Mouse (Mus musculus) E14TG2a.4 (cell line): ENCODE data around the gene Plb1.
A peak's percentile ranks its signal among the peaks of the same experiment; 100 is the strongest.

Experiments used
- H3K27me3 ChIP-seq: 2 replicates; pipeline ENCODE4 v1.6.1; 2014; ENCODE audit warnings: low read length, control low read depth; ENCODE audit not compliant: insufficient read depth
- H3K36me3 ChIP-seq: 2 replicates; pipeline ENCODE4 v1.6.1; 2014; ENCODE audit warnings: low read length, control low read depth; ENCODE audit not compliant: insufficient read depth
- H3K4me1 ChIP-seq: replicated peaks from 2 replicates; pipeline ENCODE4 v1.6.1; 2014; ENCODE audit warnings: low read depth, low read length, control low read depth
- H3K4me3 ChIP-seq: replicated peaks from 2 replicates; pipeline ENCODE4 v1.5.1; 2014; ENCODE audit warnings: mild to moderate bottlenecking, low read length
- H3K9me3 ChIP-seq: 2 replicates; pipeline ENCODE4 v1.6.1; 2014; ENCODE audit warnings: low read length, control low read depth
- CTCF ChIP-seq: conservative IDR thresholded peaks from 2 replicates; pipeline ENCODE4 v1.5.1; 2014; ENCODE audit warnings: low read length
- NANOG ChIP-seq: IDR thresholded peaks from 2 replicates; pipeline ENCODE4 v1.6.1; 2014; ENCODE audit warnings: borderline replicate concordance, low read length, mixed read lengths
- POU5F1 ChIP-seq: IDR thresholded peaks from 2 replicates; pipeline ENCODE4 v1.6.1; 2014; ENCODE audit warnings: low read length, borderline replicate concordance

The Plb1 gene

DNA sequence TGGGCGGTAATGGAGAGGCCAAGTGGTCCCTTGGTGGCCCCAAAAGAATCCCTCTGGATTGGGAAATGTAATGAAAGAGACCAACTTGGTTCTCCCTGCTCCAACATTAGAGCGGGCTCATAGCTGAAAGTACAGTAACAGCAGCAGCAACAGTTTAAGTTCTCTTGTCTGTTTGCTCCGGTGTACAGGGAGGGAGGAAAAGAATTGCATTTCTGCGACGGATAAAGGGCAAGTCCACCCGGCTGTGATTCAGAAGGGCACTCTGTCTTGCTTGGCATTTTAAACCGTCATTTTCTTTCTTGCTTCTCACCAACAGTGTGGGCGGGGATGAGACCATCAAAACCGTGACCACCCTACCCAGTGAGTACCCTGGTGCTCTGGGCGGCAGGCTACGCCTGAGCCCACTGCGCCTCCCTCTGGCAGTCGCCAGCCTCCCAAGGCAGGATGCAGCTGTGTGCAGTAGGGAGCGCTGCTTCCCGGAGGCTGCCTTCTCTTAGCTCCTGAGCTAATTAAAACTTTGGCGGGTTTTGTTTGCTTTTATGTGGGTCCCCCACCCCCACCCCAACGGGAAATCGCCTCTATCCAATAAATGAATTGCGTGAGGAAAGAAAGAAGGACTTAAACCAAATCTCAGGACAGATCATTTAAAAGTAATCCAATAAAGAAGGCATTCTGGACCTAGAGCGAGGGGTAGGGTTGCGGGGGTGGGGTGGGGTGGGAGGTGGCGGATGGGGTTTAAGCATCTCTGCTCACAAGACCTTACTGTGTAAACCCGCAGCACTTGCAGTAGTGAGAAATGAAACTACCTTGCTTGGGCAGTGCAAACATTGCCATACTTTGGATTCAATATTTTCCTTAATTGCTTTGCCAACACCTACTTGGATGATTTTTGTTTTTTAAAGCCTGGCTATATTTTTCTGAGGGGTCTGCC lies 70.7 kb downstream of the Plb1 start:
- Histone ChIP-seq H3K36me3 (no peaks in the 10 kb centered on the region), H3K4me1 (peaks cover 6% of the 10 kb centered on the region; the same call in 1 of the 2 replicates), H3K9me3 (no peaks in the 10 kb centered on the region), H3K4me3 (peak overlapping the region; percentile 45), H3K27me3 (peaks cover 22% of the 10 kb centered on the region)
- TF ChIP-seq POU5F1 (no peak), CTCF (peak; percentile 33), NANOG (no peak)

- Histone ChIP-seq H3K9me3 (no peaks in the 10 kb centered on the region), H3K36me3 (no peaks in the 10 kb centered on the region), H3K4me3 (no peak overlapping the region), H3K4me1 (peaks cover 6% of the 10 kb centered on the region; the same call in 1 of the 2 replicates), H3K27me3 (peaks cover 16% of the 10 kb centered on the region)
- TF ChIP-seq CTCF, result no peak
- no peak for TF ChIP-seq POU5F1
- TF ChIP-seq NANOG, result no peak
Observed at GRCm38 (mm10) chr5:32307106-32307505, 74.6 kb downstream of the Plb1 start.

DNA sequence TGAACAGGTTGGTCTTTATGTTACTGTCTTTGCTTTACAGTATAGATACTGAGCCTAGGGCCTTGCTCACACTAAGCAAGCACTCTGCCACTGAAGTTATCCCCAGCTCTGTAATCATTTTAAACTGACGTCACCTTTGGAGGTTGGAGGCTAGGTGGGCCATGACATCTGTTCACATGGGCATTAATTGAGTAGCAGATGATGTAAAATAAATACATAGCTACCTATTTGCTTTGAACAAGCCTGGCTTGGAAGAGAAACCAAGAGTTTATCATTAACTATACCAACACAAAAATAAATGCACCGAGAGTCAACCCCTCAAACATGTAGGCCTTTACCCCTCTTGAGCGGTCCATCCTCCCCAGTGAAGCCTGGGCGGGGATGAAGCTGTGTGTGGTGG lies 76.1 kb downstream of the Plb1 start:
- H3K36me3 ChIP-seq, result no peaks in the 10 kb centered on the region
- peaks cover 7% of the 10 kb centered on the region; the same call in 1 of the 2 replicates for H3K27me3 ChIP-seq
- no peak for TF ChIP-seq CTCF
- no peak for TF ChIP-seq POU5F1
- no peak for TF ChIP-seq NANOG
- H3K4me1 ChIP-seq, result no peaks in the 10 kb centered on the region
- H3K9me3 ChIP-seq, result no peaks in the 10 kb centered on the region
- no peak overlapping the region for H3K4me3 ChIP-seq

DNA sequence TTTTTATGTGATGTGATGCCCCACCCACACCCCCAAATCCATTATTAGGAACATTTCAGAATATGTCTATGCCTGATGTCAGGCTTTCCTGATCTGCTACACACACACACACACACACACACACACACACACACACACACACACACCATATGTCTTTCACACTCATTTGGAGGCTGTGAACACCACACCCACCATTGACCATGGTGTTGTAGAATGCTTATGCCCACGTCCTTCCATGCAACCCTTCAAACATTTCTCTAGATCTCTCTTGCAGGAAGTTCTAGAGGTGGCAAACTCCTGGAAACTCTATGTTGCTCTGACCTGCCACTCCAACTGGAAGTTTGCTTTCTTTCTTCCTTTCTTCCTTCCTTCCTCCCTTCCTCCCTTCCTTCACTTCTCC lies 77.2 kb downstream of the Plb1 start:
- Histone ChIP-seq H3K9me3 (no peaks in the 10 kb centered on the region), H3K36me3 (no peaks in the 10 kb centered on the region), H3K4me3 (no peak overlapping the region), H3K27me3 (peaks cover 7% of the 10 kb centered on the region; the same call in 1 of the 2 replicates), H3K4me1 (no peaks in the 10 kb centered on the region)
- no peak for TF ChIP-seq CTCF
- TF ChIP-seq POU5F1, result no peak
- TF ChIP-seq NANOG, result no peak

GRCm38 (mm10) chr5:32310802-32311201 lies 78.3 kb downstream of the Plb1 start:
- no peaks in the 10 kb centered on the region for H3K4me1 ChIP-seq
- no peaks in the 10 kb centered on the region for H3K36me3 ChIP-seq
- TF ChIP-seq NANOG (no peak), CTCF (no peak), POU5F1 (no peak)

DNA sequence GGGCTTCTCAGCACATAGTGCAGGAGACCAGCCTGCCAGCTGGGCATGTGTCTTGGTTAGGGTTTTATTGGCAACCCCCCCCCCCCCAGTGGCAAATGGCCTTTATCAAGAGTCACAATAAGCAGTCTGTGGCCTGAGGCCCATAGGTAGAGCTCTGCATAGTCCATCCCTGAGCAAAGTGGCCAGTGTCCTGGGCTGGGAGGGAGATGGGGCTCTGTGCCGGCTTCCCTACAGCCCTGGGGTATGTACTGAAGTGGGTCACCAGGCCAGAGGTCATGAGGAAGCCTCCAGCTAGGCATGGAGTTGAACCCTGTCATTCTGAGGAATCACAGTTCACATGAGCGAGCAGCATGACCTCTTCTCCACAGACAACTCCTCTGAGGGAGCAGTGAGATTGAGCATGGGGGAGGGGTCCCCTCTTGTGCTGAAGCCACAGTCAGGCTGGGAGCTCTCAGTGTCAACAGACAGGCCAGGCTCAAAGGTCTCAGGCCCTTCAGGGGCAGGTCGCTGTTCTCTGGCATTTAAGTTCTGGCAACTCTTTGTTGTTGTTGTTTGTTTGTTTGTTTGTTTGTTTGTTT lies 79.2 kb downstream of the Plb1 start:
- Histone ChIP-seq H3K9me3 (no peaks in the 10 kb centered on the region), H3K4me1 (no peaks in the 10 kb centered on the region), H3K36me3 (no peaks in the 10 kb centered on the region), H3K4me3 (no peak overlapping the region), H3K27me3 (no peaks in the 10 kb centered on the region)
- TF ChIP-seq POU5F1, result no peak
- no peak for TF ChIP-seq CTCF
- no peak for TF ChIP-seq NANOG

More at GRCm38 (mm10) chr5:32310802-32311201, 78.3 kb downstream of the Plb1 start:
- H3K27me3 ChIP-seq, result peaks cover 7% of the 10 kb centered on the region; the same call in 1 of the 2 replicates
- no peaks in the 10 kb centered on the region for H3K9me3 ChIP-seq
- no peak overlapping the region for H3K4me3 ChIP-seq

GRCm38 (mm10) chr5:32313671-32314070 lies 81.2 kb downstream of the Plb1 start:
- no peaks in the 10 kb centered on the region for H3K36me3 ChIP-seq
- no peak for TF ChIP-seq POU5F1
- no peak for TF ChIP-seq NANOG
- TF ChIP-seq CTCF, result no peak

GRCm38 (mm10) chr5:32314731-32315130 lies 82.2 kb downstream of the Plb1 start:
- H3K4me3 ChIP-seq, result no peak overlapping the region
- TF ChIP-seq CTCF (no peak), POU5F1 (no peak), NANOG (no peak)
- no peaks in the 10 kb centered on the region for H3K9me3 ChIP-seq
- H3K27me3 ChIP-seq, result no peaks in the 10 kb centered on the region
- H3K36me3 ChIP-seq, result no peaks in the 10 kb centered on the region
- no peaks in the 10 kb centered on the region for H3K4me1 ChIP-seq

More at GRCm38 (mm10) chr5:32313671-32314070, 81.2 kb downstream of the Plb1 start:
- Histone ChIP-seq H3K4me3 (no peak overlapping the region), H3K27me3 (no peaks in the 10 kb centered on the region), H3K9me3 (no peaks in the 10 kb centered on the region), H3K4me1 (no peaks in the 10 kb centered on the region)
